Mouse (Mus musculus) naive thymus-derived CD4-positive, alpha-beta T cell, adult 5 months (primary cell): ENCODE measurements around the gene Nr1d1. TPM values are rescaled to one million over a fixed set of nuclear protein-coding genes. Genes with fewer than 3 reads are reported as not detected.

Experiments
- polyA plus RNA-seq: library from polyadenylated mRNA; unstranded; fragments of 100-300 nt; shearing (Covaris generic); gene quantifications from one replicate; pipeline ENCODE4 v1.2.1, GENCODE M21; 2017

Gene Nr1d1
- polyA plus RNA-seq = 3.0 TPM

DNA sequence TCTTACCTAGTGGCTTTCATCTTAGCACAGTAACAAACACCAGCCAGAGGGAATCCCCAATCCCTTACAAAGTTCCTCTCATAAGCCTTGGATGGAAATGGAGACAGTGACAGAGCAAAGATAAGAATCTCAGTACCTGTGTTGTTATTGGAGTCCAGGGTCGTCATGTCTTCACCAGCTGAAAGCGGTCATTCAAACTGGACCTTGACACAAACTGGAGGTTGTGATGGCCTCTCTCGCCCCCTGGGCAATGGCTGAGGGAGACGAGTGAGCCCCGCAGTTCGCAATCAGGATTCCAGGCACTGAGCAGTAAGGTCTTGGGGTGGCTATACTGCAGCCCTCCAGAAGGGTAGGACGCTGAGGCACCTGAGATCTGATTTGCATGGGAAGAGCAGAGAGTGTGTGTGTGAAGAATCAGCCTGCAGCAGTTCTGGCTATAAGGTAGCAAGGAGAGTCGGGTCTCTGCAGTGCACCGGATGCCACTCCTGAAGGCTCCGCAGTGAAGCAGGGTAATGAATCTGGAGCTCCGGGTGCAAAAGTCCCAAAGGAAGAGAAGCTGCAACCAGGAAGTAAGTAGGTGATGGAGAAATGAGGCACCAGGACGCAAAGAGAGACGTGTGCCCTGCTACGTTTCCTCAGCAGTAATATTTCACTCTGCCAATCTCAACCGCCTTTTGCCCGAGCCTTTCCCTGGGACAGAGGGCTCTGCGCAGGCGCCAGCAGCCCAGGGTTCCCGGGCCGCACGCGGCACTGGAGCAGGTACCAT, at the start of gene Nr1d1:
TSS of gene Nr1d1 (minus strand) at position 752 of the 766 bp plus-strand sequence.

DNA sequence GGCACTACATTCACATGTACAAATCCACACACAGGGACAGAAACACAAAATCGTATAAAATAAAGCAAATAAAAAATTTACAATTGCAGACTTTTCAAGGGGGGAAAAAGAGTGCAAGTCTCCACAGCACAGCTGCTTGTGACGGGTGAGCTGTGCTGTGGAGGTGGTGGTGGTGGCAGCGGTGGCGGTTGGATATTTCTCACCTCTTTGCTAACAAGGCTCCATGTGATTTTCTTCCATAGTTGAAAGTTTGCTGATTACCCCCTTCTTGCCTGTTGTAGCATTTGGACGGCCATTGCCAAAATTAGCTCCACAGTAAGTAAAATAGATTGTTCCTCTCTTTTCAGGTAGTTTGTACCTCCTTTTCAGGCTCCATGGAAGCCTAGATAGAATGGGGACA, 29.5 kb upstream of the Nr1d1 start, which contains the start of gene Casc3:
TSS of gene Casc3 (plus strand) at position 301 of the 400 bp plus-strand sequence.

DNA sequence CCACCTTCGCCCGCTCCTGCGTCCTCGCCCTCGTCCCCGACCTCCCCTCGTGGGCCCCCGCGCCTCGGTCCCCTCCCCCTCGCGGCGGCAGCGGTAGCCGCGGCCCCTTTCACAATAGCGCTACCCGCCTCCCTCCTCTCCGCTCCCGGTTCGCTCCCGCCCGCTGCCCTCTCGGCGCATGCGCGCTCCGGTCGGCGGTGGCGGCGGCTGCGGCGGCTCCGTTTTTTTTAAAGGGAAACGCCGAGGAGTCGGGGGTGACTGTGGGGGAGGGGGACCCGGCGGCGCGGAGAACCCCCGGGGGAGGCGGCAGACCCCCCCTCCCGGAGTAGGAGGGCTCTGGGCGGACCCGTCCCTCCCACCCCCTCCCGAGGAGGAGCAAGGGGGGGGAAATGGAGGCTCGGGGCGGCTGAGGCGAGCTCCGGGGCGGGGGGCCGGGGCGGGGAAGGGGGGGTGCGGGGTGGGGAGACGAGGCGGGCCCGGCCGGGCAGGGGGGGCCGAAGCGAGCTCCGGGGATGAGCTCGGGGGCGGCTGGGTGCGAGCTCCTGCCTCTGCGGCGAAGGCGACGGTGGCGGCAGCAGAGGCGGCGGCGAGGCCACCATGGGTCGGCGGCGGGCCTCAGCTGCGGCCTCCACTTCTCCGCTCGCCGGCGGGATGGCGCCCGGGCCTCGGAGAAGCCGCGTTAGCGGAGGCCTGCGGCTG, 20.0 kb upstream of the Nr1d1 start, which contains the start of gene Msl1:
TSS of gene Msl1 (plus strand) at position 502 of the 699 bp plus-strand sequence.

DNA sequence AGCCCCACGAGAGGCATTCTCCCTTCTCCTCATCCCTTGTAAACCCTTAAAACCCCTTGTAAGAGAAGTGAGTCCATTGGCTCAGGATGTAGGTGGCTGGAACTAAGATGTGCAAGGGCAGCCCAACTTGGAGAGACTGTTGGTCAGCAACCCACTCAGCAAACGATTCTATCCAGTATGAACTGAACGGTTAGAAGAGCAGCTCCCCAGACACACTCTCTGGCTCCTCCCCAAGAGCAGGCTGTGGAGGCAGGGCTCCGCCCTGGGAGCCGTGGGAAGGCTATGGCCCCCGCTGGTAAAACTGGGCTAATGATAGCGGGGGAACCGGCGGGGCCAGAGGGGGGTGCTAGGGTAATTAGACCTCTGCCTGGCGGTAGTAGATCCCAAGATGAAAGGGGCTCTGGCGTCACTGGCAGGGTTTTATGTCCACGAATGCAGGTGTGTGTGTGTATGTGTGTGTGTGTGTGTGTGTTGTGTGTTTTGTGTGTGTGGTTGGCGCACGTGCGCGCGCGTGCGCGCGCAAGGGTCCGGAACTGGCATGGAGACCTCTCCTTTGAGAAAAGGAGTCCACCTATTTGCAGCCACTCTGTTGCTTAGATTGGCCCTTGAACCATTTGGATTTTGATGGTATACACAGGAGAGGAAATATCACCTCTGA, 34.6 kb downstream of the Nr1d1 start, which contains the start of gene Thra:
TSS of gene Thra (plus strand) at position 246 of the 658 bp plus-strand sequence.

DNA sequence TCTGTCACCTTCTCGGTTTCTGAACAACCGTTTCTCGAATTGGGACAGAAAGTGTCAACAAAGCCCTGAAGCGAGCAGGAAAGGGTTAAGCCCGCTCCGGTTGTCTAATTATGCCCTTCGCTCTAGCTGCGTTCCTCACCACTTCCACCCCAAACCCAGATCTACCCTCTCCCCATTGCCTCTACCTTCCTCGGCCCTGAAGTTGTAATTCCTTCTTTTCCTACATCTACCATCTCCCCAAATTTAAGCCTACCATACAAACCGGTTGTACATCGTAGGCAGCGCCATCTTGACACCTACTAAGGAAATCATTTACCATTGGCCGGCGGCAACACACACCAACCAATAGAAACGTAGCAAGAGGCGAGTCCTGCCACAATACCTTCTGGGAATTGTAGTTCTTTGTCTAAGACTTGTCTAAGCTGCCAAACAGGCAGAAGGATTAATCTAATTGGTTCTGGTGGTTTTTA, 46.0 kb downstream of the Nr1d1 start, which contains the start of gene Med24:
TSS of gene Med24 (minus strand) at position 317 of the 470 bp plus-strand sequence.

Other genes with a start within 250 kb of the Nr1d1 start
- gene Ikzf3, start 229.3 kb downstream of the Nr1d1 start, polyA plus RNA-seq = 48.5 TPM
- gene Zpbp2, start 224.2 kb downstream of the Nr1d1 start, polyA plus RNA-seq = 1.5 TPM
- 44.0 TPM for gene Ormdl3, start 188.0 kb downstream of the Nr1d1 start, polyA plus RNA-seq
- not detected for gene Lrrc3c, start 177.0 kb downstream of the Nr1d1 start, polyA plus RNA-seq
- 1.8 TPM for gene Gm12355, start 149.7 kb downstream of the Nr1d1 start, polyA plus RNA-seq
- gene Gsdma3, start 149.0 kb downstream of the Nr1d1 start, polyA plus RNA-seq = not detected
- not detected for gene Gsdma2, start 128.6 kb downstream of the Nr1d1 start, polyA plus RNA-seq
- not detected for gene Gsdma, start 111.0 kb downstream of the Nr1d1 start, polyA plus RNA-seq
- gene Psmd3, start 92.8 kb downstream of the Nr1d1 start, polyA plus RNA-seq = 125 TPM
- gene Csf3, start 74.1 kb downstream of the Nr1d1 start, polyA plus RNA-seq = not detected
- 45.6 TPM for gene Med24, start 45.9 kb downstream of the Nr1d1 start, polyA plus RNA-seq
- 8.2 TPM for gene Thra, start 34.7 kb downstream of the Nr1d1 start, polyA plus RNA-seq
- gene Msl1, start 20.2 kb upstream of the Nr1d1 start, polyA plus RNA-seq = 26.7 TPM
- gene Casc3, start 29.6 kb upstream of the Nr1d1 start, polyA plus RNA-seq = 124 TPM
- gene Rapgefl1, start 61.5 kb upstream of the Nr1d1 start, polyA plus RNA-seq = not detected
- gene Wipf2, start 88.3 kb upstream of the Nr1d1 start, polyA plus RNA-seq = 4.3 TPM
- 0.52 TPM for gene Cdc6, start 132.5 kb upstream of the Nr1d1 start, polyA plus RNA-seq
- gene Rara, start 152.5 kb upstream of the Nr1d1 start, polyA plus RNA-seq = 35.0 TPM
- gene Gjd3, start 207.7 kb upstream of the Nr1d1 start, polyA plus RNA-seq = 0.42 TPM
- 4.5 TPM for gene Top2a, start 248.9 kb upstream of the Nr1d1 start, polyA plus RNA-seq